In the genomic region with DNA sequence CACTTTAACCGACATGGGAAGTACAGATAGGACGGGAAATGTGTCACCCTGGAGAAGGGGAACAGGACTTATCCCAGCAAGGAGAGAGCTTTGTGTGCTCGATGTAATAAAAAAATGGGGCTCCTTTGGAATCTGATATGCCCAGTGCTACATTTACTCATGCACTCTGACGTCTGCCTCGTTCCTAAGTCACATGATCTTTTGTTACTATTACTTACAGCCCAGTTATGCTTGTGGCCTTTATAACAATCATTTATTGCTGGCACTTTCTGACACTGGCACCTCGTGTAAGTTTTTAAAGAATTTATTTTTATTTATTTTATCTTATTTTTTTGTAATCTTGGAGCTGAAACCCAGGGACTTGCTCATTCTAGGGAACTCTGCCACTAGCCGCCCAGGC, we compare ENCODE assay signal across 1 mouse cellular context.
A peak's percentile ranks its signal among the peaks of the same experiment; 100 is the strongest.
TF ChIP-seq lines count a peak whose summit lies in the region.

No protein-coding gene starts in this region.

TF ChIP-seq in MEL, 35 proteins besides CTCF, POLR2A, EP300 and RAD21:
- TF ChIP-seq USF2 (IDR thresholded peaks at IDR 0.05; ENCODE audit: borderline replicate concordance in 1 of 2, insufficient read depth in 1 of 2, low read depth in 1 of 2, low read length in 2 of 2) (peak in 1 of 2 experiments; percentile 27; a peak in 1 of 4 replicates), ZNF384 (IDR thresholded peaks at IDR 0.05; ENCODE audit: low read depth, low read length) (peak; percentile 67), SIN3A (IDR thresholded peaks at IDR 0.05; ENCODE audit: low read length) (no peak; the same call in 1 of the 2 replicates), BHLHE40 (IDR thresholded peaks at IDR 0.05; ENCODE audit: borderline replicate concordance, low read depth, low read length) (no peak), ETS1 (IDR thresholded peaks at IDR 0.05; ENCODE audit: low read depth, low read length) (0 out of 2 replicates have a peak, but pooled peaks have one; percentile 12), CHD2 (IDR thresholded peaks at IDR 0.05; ENCODE audit: low read length) (no peak), GATA1 (IDR thresholded peaks at IDR 0.05; ENCODE audit: low read depth, low read length) (peak; percentile 45; the same call in 1 of the 2 replicates), HCFC1 (IDR thresholded peaks at IDR 0.05; ENCODE audit: low read depth, low read length) (peak; percentile 46; the same call in 1 of the 2 replicates), USF1 (IDR thresholded peaks at IDR 0.05; ENCODE audit: low read depth, low read length) (peak; percentile 85), MEF2A (IDR thresholded peaks at IDR 0.05; ENCODE audit: extremely low read depth, insufficient replicate concordance, low read depth, low read length, poor library complexity, severe bottlenecking) (no peak)
